Mouse (Mus musculus) neural tube, embryonic 12.5 days (tissue): Measurements from ENCODE around the gene Tmem19. TPM values are rescaled to one million over a fixed set of nuclear protein-coding genes. Genes with fewer than 3 reads are reported as not detected.

ENCODE experiments used
- ATAC-seq: fragments of 200-750 bp; cut with Nextera tagmentation; 2 replicates; pipeline ENCODE4 v1.8.0; 2017; ENCODE audit warnings: low read depth, mild to moderate bottlenecking, moderate TSS enrichment, moderate library complexity; ENCODE audit not compliant: low FRiP score
- H3K27ac ChIP-seq: fragments of 300-500 bp; sonication (generic); 2 replicates; pipeline ENCODE4 v1.5.1; 2016
- H3K27me3 ChIP-seq: fragments of 300-500 bp; sonication (generic); replicated peaks from 2 replicates; pipeline ENCODE4 v1.6.1; 2016; ENCODE audit warnings: mild to moderate bottlenecking
- H3K36me3 ChIP-seq: fragments of 300-500 bp; sonication (generic); 2 replicates; pipeline ENCODE4 v1.6.1; 2016; ENCODE audit warnings: mild to moderate bottlenecking
- H3K4me1 ChIP-seq: fragments of 300-500 bp; sonication (generic); 2 replicates; pipeline ENCODE4 v1.6.1; 2016
- H3K4me2 ChIP-seq: fragments of 300-500 bp; sonication (generic); replicated peaks from 2 replicates; pipeline ENCODE4 v1.6.1; 2016; ENCODE audit warnings: mild to moderate bottlenecking
- H3K4me3 ChIP-seq: fragments of 300-500 bp; sonication (generic); 2 replicates; pipeline ENCODE4 v1.5.1; 2016
- H3K9ac ChIP-seq: fragments of 300-500 bp; sonication (generic); 2 replicates; pipeline ENCODE4 v1.6.1; 2016; ENCODE audit warnings: mild to moderate bottlenecking
- H3K9me3 ChIP-seq: fragments of 300-500 bp; sonication (generic); 2 replicates; pipeline ENCODE4 v1.6.1; 2016; ENCODE audit warnings: mild to moderate bottlenecking
- WGBS: fragments of 180-500 bp; shearing (Covaris S2); methylation state at CpG from one replicate; pipeline ENCODE4 v1.1.7; 2016; 5-methylcytosine and 5-hydroxymethylcytosine counted together
- polyA plus RNA-seq: library from polyadenylated mRNA; unstranded; fragments of >200 nt; fragmentation: Nextera tagmentation; extraction: Ambion mirVana; gene quantifications from 2 replicates; pipeline ENCODE4 v1.2.1, GENCODE M21; 2016

The Tmem19 gene
- polyA plus RNA-seq, 1 experiment from 2014 or later = 43.8 TPM

DNA sequence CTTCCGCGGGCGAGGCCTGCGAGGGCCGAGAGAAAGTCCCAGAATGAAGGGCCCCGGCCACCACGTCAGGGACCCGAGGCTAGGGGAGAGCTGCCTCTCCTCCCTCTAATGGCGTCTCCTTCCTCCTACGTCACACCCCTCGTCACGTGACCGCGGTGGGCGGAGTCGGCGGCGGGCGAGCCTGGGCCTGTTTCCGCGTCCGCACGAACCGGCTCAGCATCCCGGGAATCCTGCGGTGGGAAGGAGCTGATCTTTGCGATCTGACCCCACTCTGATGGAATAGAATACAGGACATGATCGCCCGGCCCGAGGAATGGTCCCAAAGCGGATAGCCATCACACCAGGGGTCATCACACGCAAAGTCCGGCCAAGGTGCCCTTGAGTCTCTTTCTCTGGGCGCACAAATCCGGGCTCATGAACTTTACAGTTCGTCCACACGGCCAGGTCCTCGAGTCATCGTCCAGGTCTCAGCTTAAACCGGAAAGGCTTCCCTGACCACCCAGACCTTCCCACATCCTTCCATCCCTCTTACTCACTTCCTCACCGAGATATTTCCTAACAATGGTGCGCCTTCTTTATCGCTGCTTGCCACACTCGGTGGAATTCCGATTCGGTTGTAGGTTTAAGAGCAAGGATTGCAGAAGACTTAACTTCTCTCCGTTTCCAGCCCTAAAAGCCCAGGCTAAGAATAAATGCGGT, 46.7 kb downstream of the Tmem19 start, which contains the start of gene Rab21:
TSS of gene Rab21 (minus strand) at position 122 of the 699 bp plus-strand sequence.
- Histone ChIP-seq H3K27ac (peak within 1 kb of the TSS; percentile 82), H3K9me3 (no peaks in the 10 kb centered on the region), H3K9ac (peak within 1 kb of the TSS; percentile 89), H3K27me3 (no peaks in the 10 kb centered on the region), H3K4me2 (peak within 1 kb of the TSS; percentile 80), H3K4me1 (peaks cover 25% of the 10 kb centered on the region), H3K4me3 (peak within 1 kb of the TSS; percentile 88), H3K36me3 (no peaks in the 10 kb centered on the region)
- 1% methylated on average over 48 of the region's 48 CpGs for WGBS
- peak; percentile 93 for ATAC-seq

DNA sequence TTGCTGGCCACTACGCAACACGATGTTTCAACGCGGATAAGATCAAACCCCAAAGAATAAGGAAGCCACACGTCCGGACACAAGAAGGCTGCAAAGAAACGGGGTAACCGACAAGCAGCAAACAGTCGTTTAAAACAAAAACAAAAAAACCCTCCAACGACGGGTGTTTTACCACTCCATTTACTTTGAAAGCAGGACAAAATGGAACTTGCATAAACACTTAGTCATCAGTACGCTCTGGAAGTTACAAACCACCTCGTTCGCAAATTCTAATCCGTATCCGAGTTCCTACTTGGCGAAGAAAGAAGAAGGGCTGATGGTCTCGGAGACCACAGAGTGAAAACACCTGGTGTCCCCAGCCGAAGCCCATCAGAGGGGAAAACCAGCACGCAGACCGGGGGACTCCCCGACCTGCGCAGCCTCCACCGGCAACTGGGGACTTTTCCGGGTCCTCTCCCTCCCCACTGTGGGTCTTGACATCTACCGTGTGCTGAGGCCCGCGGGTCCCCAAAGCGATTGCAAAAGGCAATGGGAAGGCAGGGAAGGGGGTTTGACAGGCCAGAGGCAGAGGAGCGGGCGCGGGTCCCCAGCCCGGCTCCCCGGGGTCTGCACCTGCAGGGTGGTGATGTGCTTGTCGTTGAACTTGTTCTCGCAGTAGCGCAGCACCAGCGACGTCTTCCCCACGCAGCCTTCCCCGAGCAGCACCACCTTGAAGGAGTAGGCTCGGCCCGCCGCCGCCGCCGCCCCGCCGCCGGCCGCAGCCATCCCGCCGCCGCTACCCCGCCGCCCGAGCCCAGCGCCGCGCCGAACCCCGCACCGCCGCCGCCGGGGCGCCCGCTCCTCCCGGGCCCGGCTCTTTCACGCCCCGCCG, 47.5 kb downstream of the Tmem19 start:
- H3K27me3 ChIP-seq = no peaks in the 10 kb centered on the region
- peak; percentile 62 for ATAC-seq
- H3K4me2 ChIP-seq = peak overlapping the region; percentile 80
- H3K4me3 ChIP-seq = peak overlapping the region; percentile 88
- no peaks in the 10 kb centered on the region for H3K9me3 ChIP-seq
- peaks cover 29% of the 10 kb centered on the region for H3K4me1 ChIP-seq
- H3K27ac ChIP-seq = peak overlapping the region; percentile 82
- no peaks in the 10 kb centered on the region for H3K36me3 ChIP-seq
- WGBS = 2% methylated on average over 73 of the region's 73 CpGs
- H3K9ac ChIP-seq = peak overlapping the region; percentile 89

DNA sequence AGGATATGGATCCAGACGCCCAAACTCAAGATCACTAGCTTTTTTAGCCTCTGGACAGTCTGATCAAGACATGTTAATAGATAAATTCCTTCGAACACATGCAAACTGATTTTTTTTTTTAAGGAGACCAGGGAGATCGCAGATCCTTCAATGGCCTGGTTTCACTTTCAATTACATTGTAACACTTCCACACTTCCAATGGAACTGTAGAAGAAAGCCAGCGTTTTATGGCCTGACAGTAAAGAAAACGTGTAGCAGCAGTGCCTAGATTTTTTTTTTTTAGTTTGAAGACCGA, 48.1 kb downstream of the Tmem19 start:
- no peaks in the 10 kb centered on the region for H3K9me3 ChIP-seq
- H3K27ac ChIP-seq = no peak overlapping the region
- H3K4me3 ChIP-seq = peak overlapping the region; percentile 88
- peak overlapping the region; percentile 89 for H3K9ac ChIP-seq
- H3K4me1 ChIP-seq = peaks cover 29% of the 10 kb centered on the region
- peak overlapping the region; percentile 80 for H3K4me2 ChIP-seq
- H3K36me3 ChIP-seq = no peaks in the 10 kb centered on the region
- no peaks in the 10 kb centered on the region for H3K27me3 ChIP-seq
- 24% methylated on average over 6 of the region's 6 CpGs for WGBS
- ATAC-seq = no peak

DNA sequence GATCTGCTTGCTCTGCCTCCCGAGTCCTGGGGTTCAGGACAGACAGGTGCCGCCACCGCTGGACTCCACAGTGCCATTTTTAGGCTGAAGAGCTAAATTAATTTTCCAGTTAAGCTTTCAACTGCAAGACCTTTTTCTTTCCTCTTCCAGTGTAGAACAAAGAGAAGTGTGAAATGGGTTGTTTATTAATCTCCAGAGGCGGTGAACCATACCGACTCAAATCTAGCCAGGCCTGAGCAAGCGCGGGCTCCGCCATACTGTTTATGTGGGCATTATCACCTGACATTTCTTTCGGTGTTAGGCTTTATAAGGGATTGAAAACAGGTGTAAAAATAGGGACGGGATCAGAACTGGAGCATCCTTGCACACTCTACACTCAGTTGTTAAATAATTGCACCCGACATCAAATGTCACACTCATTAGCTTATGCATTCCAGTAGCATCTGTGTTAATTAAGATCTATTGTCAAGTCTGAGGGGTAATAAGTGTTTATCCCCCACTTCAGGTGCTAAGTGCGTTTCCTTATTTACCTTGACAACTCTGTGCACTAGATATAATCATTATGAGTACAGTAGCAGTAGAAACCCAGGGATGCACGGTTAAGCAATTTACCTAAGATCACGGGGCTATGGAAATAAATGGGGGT, 48.5 kb downstream of the Tmem19 start:
- peaks cover 29% of the 10 kb centered on the region for H3K4me1 ChIP-seq
- H3K9ac ChIP-seq = peak overlapping the region; percentile 89; the same call in 1 of the 2 replicates
- no peaks in the 10 kb centered on the region for H3K36me3 ChIP-seq
- no peak for ATAC-seq
- no peaks in the 10 kb centered on the region for H3K27me3 ChIP-seq
- peak overlapping the region; percentile 88 for H3K4me3 ChIP-seq
- peak overlapping the region; percentile 80 for H3K4me2 ChIP-seq
- no peaks in the 10 kb centered on the region for H3K9me3 ChIP-seq
- WGBS = 67% methylated on average over 14 of the region's 14 CpGs
- no peak overlapping the region for H3K27ac ChIP-seq

DNA sequence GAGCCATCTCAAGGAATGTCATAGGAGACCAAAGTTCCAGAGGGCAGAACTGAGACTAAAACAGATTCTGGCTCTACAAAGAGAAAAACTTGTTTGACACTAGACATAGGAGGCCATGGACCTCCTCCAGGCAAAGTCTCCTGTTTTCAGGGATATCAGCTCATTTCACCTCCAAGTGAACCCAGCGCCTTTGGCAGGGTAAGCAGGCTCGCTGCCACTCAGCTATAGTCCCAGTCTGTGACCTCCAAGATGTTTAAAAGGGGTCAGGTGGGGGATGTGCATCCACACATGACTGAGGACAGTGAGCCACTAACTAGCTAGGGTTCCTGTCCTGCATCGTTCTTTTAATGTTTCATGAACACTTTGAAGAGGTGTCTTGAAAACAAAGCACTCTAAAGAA, 49.6 kb downstream of the Tmem19 start:
- WGBS = 67% methylated on average over 3 of the region's 3 CpGs
- Histone ChIP-seq H3K9ac (no peak overlapping the region), H3K4me1 (peaks cover 29% of the 10 kb centered on the region), H3K4me3 (no peak overlapping the region), H3K36me3 (no peaks in the 10 kb centered on the region), H3K9me3 (no peaks in the 10 kb centered on the region), H3K4me2 (peak overlapping the region; percentile 80), H3K27me3 (no peaks in the 10 kb centered on the region), H3K27ac (no peak overlapping the region)
- no peak for ATAC-seq

DNA sequence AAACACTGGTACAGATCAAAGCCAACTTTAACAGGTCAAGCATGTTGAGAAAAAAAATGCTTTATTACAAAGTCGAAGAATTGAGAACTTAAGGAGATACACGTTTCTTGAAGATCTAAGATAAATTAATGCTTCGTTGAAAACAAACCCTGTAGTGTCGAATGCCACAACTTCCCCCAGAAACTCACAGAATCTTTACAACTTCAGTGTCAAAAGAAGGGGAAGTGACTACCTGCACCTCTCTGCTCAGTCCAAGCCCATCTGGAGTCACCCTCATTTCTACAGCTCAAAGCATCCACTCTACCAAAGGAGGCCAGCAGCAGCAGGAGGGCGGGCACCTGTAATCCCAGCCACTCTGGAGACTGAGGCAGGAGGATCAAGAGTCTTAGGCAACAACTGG, 50.1 kb downstream of the Tmem19 start:
- Histone ChIP-seq H3K4me2 (no peak overlapping the region), H3K36me3 (no peaks in the 10 kb centered on the region), H3K9me3 (no peaks in the 10 kb centered on the region), H3K9ac (no peak overlapping the region), H3K4me3 (no peak overlapping the region), H3K27ac (no peak overlapping the region), H3K4me1 (peaks cover 29% of the 10 kb centered on the region), H3K27me3 (no peaks in the 10 kb centered on the region)
- ATAC-seq = no peak
- WGBS = 88% methylated on average over 5 of the region's 5 CpGs

DNA sequence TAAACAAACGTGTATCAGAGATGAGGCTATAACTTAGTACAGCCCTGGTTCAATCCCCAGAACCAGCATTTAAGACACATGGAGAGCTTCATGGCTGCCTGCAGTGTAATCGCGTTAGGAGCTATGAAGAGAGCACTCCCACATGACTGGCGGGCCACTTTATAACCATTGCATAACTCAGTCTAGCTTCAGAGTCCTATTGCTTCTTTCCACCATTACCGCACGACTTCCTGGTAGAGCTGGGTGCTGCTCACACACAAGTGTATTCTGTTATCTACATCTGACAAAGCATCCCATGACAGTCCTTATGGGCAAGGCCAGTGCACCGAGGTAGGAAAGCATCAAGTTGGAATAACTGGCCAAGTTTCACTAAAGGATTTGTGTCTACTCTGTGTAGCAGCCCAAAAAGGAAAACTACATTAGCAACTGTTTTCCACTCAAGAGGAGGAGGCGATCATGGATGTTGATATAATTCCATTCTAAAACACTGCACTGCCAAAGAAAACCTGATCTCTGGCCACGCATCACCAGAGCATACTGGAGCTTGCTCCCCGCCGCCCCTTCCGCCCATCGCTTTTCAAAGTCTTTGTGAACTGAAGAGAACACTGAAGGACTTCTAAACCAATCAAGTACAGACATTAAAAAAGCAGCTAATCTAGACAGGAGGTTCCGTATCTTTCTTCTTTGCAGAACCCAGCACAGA, 50.9 kb downstream of the Tmem19 start:
- H3K4me1 ChIP-seq = peaks cover 29% of the 10 kb centered on the region
- no peak for ATAC-seq
- 90% methylated on average over 14 of the region's 14 CpGs for WGBS
- no peak overlapping the region for H3K4me3 ChIP-seq
- H3K9me3 ChIP-seq = no peaks in the 10 kb centered on the region
- no peaks in the 10 kb centered on the region for H3K36me3 ChIP-seq
- no peak overlapping the region for H3K4me2 ChIP-seq
- H3K27ac ChIP-seq = no peak overlapping the region
- no peak overlapping the region for H3K9ac ChIP-seq
- H3K27me3 ChIP-seq = no peaks in the 10 kb centered on the region

DNA sequence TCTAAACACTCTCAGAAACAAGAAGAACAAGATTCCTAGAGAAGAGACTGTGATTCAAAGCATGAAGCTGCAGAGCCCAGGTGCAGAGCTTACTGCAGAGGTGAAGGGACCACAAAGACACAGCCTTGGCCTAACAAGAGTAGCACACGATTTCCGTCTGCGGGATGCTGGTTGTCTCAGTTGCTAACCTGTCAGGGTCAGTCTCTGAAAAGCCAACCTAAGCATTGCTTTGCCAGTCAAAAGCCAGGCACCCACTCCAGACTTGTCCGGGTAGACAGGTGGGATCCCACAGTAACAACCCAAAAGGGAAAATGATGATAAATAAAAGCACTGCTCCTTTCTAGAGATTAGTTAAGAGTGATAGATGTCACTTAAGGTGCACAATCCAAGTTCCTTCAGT, 53.1 kb downstream of the Tmem19 start:
- Histone ChIP-seq H3K27me3 (no peaks in the 10 kb centered on the region), H3K4me2 (no peak overlapping the region), H3K36me3 (peaks cover 2% of the 10 kb centered on the region; the same call in 1 of the 2 replicates), H3K9me3 (no peaks in the 10 kb centered on the region), H3K4me1 (peaks cover 27% of the 10 kb centered on the region), H3K9ac (no peak overlapping the region), H3K4me3 (no peak overlapping the region), H3K27ac (no peak overlapping the region)
- ATAC-seq = no peak
- 89% methylated on average over 4 of the region's 4 CpGs for WGBS

DNA sequence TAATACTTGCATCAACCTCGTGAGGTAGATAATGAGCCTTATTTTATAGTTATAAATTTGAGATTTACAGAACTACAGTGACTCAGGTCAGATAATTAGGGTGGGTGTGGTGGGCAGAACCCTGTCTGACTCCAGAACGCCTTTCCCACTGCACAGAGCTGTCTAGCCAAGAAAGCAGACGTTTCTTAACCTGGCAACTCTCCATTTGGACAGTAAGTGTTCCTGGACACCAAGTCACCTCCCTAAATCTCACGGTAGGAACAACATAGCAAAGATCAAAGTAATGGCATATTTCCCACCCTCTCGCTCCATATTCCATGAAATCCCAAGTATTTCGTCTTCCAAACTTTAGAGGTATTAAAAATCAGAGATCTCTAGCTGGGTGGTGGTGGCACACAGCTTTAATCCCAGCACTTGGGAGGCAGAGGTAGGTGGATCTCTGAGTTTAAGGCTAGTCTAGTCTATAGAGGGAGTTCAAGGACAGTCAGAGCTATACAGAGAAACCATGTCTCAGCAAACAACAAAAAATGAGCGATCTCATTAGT, 54.9 kb downstream of the Tmem19 start:
- Histone ChIP-seq H3K9me3 (no peaks in the 10 kb centered on the region), H3K4me3 (no peak overlapping the region), H3K27ac (no peak overlapping the region), H3K9ac (no peak overlapping the region), H3K4me2 (no peak overlapping the region), H3K36me3 (peaks cover 9% of the 10 kb centered on the region; the same call in 1 of the 2 replicates), H3K4me1 (peaks cover 10% of the 10 kb centered on the region), H3K27me3 (no peaks in the 10 kb centered on the region)
- 93% methylated on average over 7 of the region's 7 CpGs for WGBS
- ATAC-seq = no peak

DNA sequence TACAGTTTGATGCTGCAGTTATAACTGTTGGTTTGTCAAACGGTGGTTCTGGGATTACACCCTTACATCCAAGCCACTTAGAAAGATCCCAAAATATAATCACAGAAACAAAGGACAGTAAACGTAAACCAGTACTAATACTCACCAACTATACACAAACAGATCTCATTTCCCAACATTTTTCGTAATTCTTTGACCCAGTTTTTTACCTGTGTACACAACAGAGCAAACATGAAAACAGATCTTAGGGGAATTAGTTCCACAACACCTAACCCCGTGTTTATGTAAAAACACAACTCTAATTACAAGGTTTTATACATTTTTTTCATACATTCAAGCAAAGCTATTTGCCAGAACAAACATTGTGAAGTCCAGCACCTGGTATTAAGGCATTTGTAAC, 63.6 kb downstream of the Tmem19 start:
- H3K36me3 ChIP-seq = peaks cover 45% of the 10 kb centered on the region

DNA sequence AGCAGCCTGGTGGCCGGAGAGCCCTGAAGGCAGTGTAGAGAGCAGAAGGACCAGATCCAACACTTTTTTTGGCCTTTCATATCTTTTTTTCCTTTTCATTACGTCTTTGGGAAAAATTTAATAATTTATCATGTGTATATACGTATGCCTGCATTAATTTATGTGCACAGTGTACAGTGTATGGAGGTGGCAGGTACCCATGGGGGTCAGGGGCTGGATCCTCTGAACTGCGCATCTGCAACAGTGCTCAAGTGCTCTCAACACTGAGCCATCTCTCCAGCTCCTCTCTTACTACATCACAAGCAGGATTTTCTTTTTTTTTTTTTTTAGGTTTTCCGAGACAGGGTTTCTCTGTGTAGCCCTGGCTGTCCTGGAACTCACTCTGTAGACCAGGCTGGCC, 64.7 kb downstream of the Tmem19 start:
- Histone ChIP-seq H3K4me1 (no peaks in the 10 kb centered on the region), H3K27me3 (no peaks in the 10 kb centered on the region), H3K9ac (no peak overlapping the region), H3K36me3 (peaks cover 54% of the 10 kb centered on the region), H3K4me2 (no peak overlapping the region), H3K27ac (no peak overlapping the region), H3K9me3 (no peaks in the 10 kb centered on the region), H3K4me3 (no peak overlapping the region)
- 90% methylated on average over 5 of the region's 5 CpGs for WGBS
- no peak for ATAC-seq

More for the DNA sequence above, 63.6 kb downstream of the Tmem19 start:
- Histone ChIP-seq H3K4me2 (no peak overlapping the region), H3K4me3 (no peak overlapping the region), H3K4me1 (no peaks in the 10 kb centered on the region), H3K9ac (no peak overlapping the region), H3K27ac (no peak overlapping the region), H3K27me3 (no peaks in the 10 kb centered on the region), H3K9me3 (no peaks in the 10 kb centered on the region)
- no peak for ATAC-seq
- WGBS = 90% methylated on average over 4 of the region's 4 CpGs
